ENCODE assay signal across 9 mouse cellular contexts in genomic region chr3:154817732-154818131, GRCm38 (mm10).
DNase-seq lines count a peak whose midpoint lies in the region; ATAC-seq and TF ChIP-seq lines count a peak whose summit lies in the region.
"Had no signal": no experiment of that assay in that cellular context is flagged by ENCODE, and none has a peak within 500 bp of the region (broad histone marks: within the 10 kb centered on the region; RNA-seq: fewer than 3 reads in every experiment).

No protein-coding gene starts in this region.

- intact Hi-C loops in gastrocnemius, adult 2 months (cut with DNase I), result no loop called here

- 5% methylated on average over 7 of the region's 7 CpGs for WGBS in embryonic facial prominence, embryonic 10.5 days

- H3K4me1 ChIP-seq in embryonic facial prominence, embryonic 10.5 days, result peaks cover 11% of the 10 kb centered on the region
- H3K4me1 ChIP-seq: liver, embryonic 15.5 days had no signal

- ATAC-seq in megakaryocyte, adult 5-6 weeks (ENCODE audit: poor library complexity, severe bottlenecking), result peak; percentile 59; the same call in 1 of the 2 replicates

- no peaks in the 10 kb centered on the region for H3K9me3 ChIP-seq in embryonic facial prominence, embryonic 10.5 days
- H3K9me3 ChIP-seq: liver, embryonic 15.5 days had no signal

- H3K4me3 ChIP-seq in gastrocnemius, adult 2 months, result no peak overlapping the region
- peak overlapping the region; percentile 21; the same call in 1 of the 2 replicates for H3K4me3 ChIP-seq in embryonic facial prominence, embryonic 10.5 days
- H3K4me3 ChIP-seq: liver, embryonic 15.5 days had no signal

- no peak overlapping the region for H3K27ac ChIP-seq in gastrocnemius, adult 2 months
- H3K27ac ChIP-seq in embryonic facial prominence, embryonic 10.5 days (replicated peaks), result no peak overlapping the region
- H3K27ac ChIP-seq: liver, embryonic 15.5 days had no signal

- peak; percentile 85 for TF ChIP-seq CTCF in gastrocnemius, adult 2 months (IDR thresholded peaks at IDR 0.05)

- peaks cover 6% of the 10 kb centered on the region; the same call in 1 of the 2 replicates for H3K27me3 ChIP-seq in embryonic facial prominence, embryonic 10.5 days (replicated peaks; ENCODE audit: low read depth, poor library complexity, severe bottlenecking)
- H3K27me3 ChIP-seq: liver, embryonic 15.5 days had no signal

- DNase-seq in gastrocnemius, adult 2 months, result peak; percentile 18
- no peak for DNase-seq in gastrocnemius, adult 8-10 months (ENCODE audit: low spot score in 2 of 2)
- peak; percentile 59 for DNase-seq in adrenal gland, postnatal 25 days
- DNase-seq in embryonic facial prominence, embryonic 10.5 days (ENCODE audit: low spot score), result peak; percentile 73
- DNase-seq in heart, postnatal 4 days, result peak; percentile 73
- DNase-seq in layer of hippocampus, adult 9-11 months, result peak; percentile 67
- peak; percentile 55 to 64 for DNase-seq in right cerebral cortex, postnatal 36 days (ENCODE audit: low spot score in 2 of 2)

- no peaks in the 10 kb centered on the region for H3K36me3 ChIP-seq in embryonic facial prominence, embryonic 10.5 days (replicated peaks)
- H3K36me3 ChIP-seq: liver, embryonic 15.5 days had no signal

Comparison
In these comparisons a context has a peak if more than half of its experiments do, and no peak if none do; other contexts are left out.
1. DNase-seq: peak in gastrocnemius, adult 2 months (single experiment), adrenal gland, postnatal 25 days (single experiment), embryonic facial prominence, embryonic 10.5 days (single experiment), heart, postnatal 4 days (single experiment), layer of hippocampus, adult 9-11 months (single experiment) and right cerebral cortex, postnatal 36 days (2 of 2); none in gastrocnemius, adult 8-10 months (0 of 2).